Mouse (Mus musculus): ENCODE measurements around the gene Pdcd11.

GRCm38 (mm10) chr19:47136170-47136569 lies 45.6 kb downstream of the Pdcd11 start:
- TF ChIP-seq CTCF (IDR thresholded peaks at IDR 0.05; ENCODE audit: borderline replicate concordance, insufficient read depth, low read depth, low read length): no peak
- no peak for TF ChIP-seq POLR2A (IDR thresholded peaks at IDR 0.05; ENCODE audit: borderline replicate concordance, insufficient read depth, low read length)

Measured in cerebellum, adult 2 months (tissue).